Mouse (Mus musculus): Measurements from ENCODE around the gene Gadd45b.

DNA sequence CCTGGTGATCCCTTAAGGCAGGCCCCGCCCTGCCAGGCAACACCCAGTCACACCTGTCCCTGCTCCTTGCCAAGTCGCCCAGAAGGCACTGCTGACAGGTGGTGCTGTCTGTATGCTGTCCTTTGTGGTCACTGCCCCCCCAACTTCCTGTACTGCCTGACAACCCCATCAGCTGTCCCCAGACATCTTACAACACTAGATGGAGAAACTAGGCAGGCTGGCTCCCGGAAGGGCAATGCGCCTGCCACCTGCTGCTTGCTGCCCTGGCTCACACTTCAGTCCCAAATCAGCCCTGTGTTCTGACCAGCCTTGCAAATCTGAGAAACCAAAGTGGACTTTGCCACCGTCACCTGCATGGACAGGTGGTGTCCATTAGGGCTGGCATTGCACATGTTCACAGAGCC is 15.6 kb upstream of the Gadd45b start:
- TF ChIP-seq EP300 (IDR thresholded peaks at IDR 0.05; ENCODE audit: low read depth) (no peak), CTCF (IDR thresholded peaks at IDR 0.05; ENCODE audit: low read depth) (no peak)

Data from heart, postnatal 0 days (tissue).